Comparison of ENCODE assay signal across 9 mouse cellular contexts in genomic region chr19:3668551-3668950, GRCm38 (mm10). TPM values are rescaled to one million over a fixed set of nuclear protein-coding genes. Genes with fewer than 3 reads are reported as not detected.
DNase-seq lines count a peak whose midpoint lies in the region; ATAC-seq and TF ChIP-seq lines count a peak whose summit lies in the region.
"Had no signal": no experiment of that assay in that cellular context is flagged by ENCODE, and none has a peak within 500 bp of the region (broad histone marks: within the 10 kb centered on the region; RNA-seq: fewer than 3 reads in every experiment).

No protein-coding gene starts in this region.

- no peak for ATAC-seq in heart, embryonic 11.5 days (replicated peaks; ENCODE audit: insufficient number of reproducible peaks, low FRiP score, low TSS enrichment)
- ATAC-seq in lung, embryonic 14.5 days (ENCODE audit: insufficient read depth), result no peak
- no peak; the same call in 1 of the 2 replicates for ATAC-seq in intestine, embryonic 15.5 days
- ATAC-seq in stomach, embryonic 14.5 days (ENCODE audit: insufficient number of reproducible peaks, insufficient read depth, low FRiP score, low read depth), result no peak

- DNase-seq in heart, adult 8-10 months (ENCODE audit: low spot score), result no peak
- no peak for DNase-seq in lung, embryonic 14.5 days
- no peak for DNase-seq in lung, postnatal 14 days
- DNase-seq in left cerebral cortex, postnatal 25 days (ENCODE audit: low spot score in 2 of 2), result no peak
- no peak for DNase-seq in layer of hippocampus, postnatal 10 days (ENCODE audit: low spot score in 2 of 2)

- H3K4me3 ChIP-seq in heart, embryonic 11.5 days (ENCODE audit: low read depth, low read length), result no peak overlapping the region
- H3K4me3 ChIP-seq in lung, embryonic 14.5 days (ENCODE audit: low read depth, low read length), result no peak overlapping the region
- H3K4me3 ChIP-seq in intestine, embryonic 15.5 days (replicated peaks), result no peak overlapping the region
- no peak overlapping the region for H3K4me3 ChIP-seq in stomach, embryonic 14.5 days (ENCODE audit: low read depth, low read length)

- H3K9ac ChIP-seq in heart, embryonic 11.5 days (ENCODE audit: low read depth, low read length), result 0 out of 2 replicates have a peak overlapping the region, but pooled peaks have one; percentile 16
- H3K9ac ChIP-seq in lung, embryonic 14.5 days, result no peak overlapping the region
- H3K9ac ChIP-seq in intestine, embryonic 15.5 days, result no peak overlapping the region
- no peak overlapping the region for H3K9ac ChIP-seq in stomach, embryonic 14.5 days (replicated peaks; ENCODE audit: low read depth, low read length)

- intact Hi-C loops in left cerebral cortex, postnatal 25 days (cut with DNase I), result no loop called here

- no peaks in the 10 kb centered on the region for H3K9me3 ChIP-seq in heart, embryonic 11.5 days (replicated peaks; ENCODE audit: control insufficient read depth, low read length)
- H3K9me3 ChIP-seq in lung, embryonic 14.5 days (ENCODE audit: low read depth, low read length), result peaks cover 4% of the 10 kb centered on the region; the same call in 1 of the 2 replicates
- H3K9me3 ChIP-seq in intestine, embryonic 15.5 days, result no peaks in the 10 kb centered on the region
- H3K9me3 ChIP-seq in stomach, embryonic 14.5 days (ENCODE audit: control insufficient read depth, low read depth, low read length), result no peaks in the 10 kb centered on the region

- H3K27ac ChIP-seq in heart, embryonic 11.5 days (ENCODE audit: low read depth, low read length), result peak overlapping the region; percentile 73
- H3K27ac ChIP-seq in lung, embryonic 14.5 days (ENCODE audit: low read depth), result peak overlapping the region; percentile 63; the same call in 1 of the 2 replicates
- H3K27ac ChIP-seq in intestine, embryonic 15.5 days, result peak overlapping the region; percentile 42; the same call in 1 of the 2 replicates
- peak overlapping the region; percentile 34; the same call in 1 of the 2 replicates for H3K27ac ChIP-seq in stomach, embryonic 14.5 days (ENCODE audit: low read length)
- H3K27ac ChIP-seq: macrophage had no signal

- peaks cover 36% of the 10 kb centered on the region for H3K4me1 ChIP-seq in heart, embryonic 11.5 days (ENCODE audit: control insufficient read depth, insufficient read depth, low read length)
- peaks cover 25% of the 10 kb centered on the region for H3K4me1 ChIP-seq in lung, embryonic 14.5 days (ENCODE audit: insufficient read depth)
- peaks cover 43% of the 10 kb centered on the region for H3K4me1 ChIP-seq in intestine, embryonic 15.5 days (replicated peaks)
- peaks cover 19% of the 10 kb centered on the region; the same call in 1 of the 2 replicates for H3K4me1 ChIP-seq in stomach, embryonic 14.5 days (ENCODE audit: control insufficient read depth, insufficient read depth, low read length)

- 81% methylated on average over 10 of the region's 10 CpGs for WGBS in heart, embryonic 11.5 days (ENCODE audit: insufficient replicate concordance)
- WGBS in lung, embryonic 14.5 days, result 71% methylated on average over 10 of the region's 10 CpGs
- WGBS in intestine, embryonic 15.5 days, result 79% methylated on average over 10 of the region's 10 CpGs
- WGBS in stomach, embryonic 14.5 days, result 77% methylated on average over 10 of the region's 10 CpGs

- TF ChIP-seq CTCF in lung, embryonic 14.5 days (IDR thresholded peaks at IDR 0.05; ENCODE audit: low read depth), result no peak

- peaks cover 4% of the 10 kb centered on the region; the same call in 1 of the 2 replicates for H3K36me3 ChIP-seq in heart, embryonic 11.5 days (ENCODE audit: control insufficient read depth, insufficient read depth, low read length)
- H3K36me3 ChIP-seq in lung, embryonic 14.5 days (ENCODE audit: insufficient read depth), result peaks cover 16% of the 10 kb centered on the region; the same call in 1 of the 2 replicates
- peaks cover 3% of the 10 kb centered on the region; the same call in 1 of the 2 replicates for H3K36me3 ChIP-seq in intestine, embryonic 15.5 days
- no peaks in the 10 kb centered on the region for H3K36me3 ChIP-seq in stomach, embryonic 14.5 days (ENCODE audit: control insufficient read depth, insufficient read depth, low read length)

- H3K4me2 ChIP-seq in heart, embryonic 11.5 days, result no peak overlapping the region
- peak overlapping the region; percentile 20; the same call in 1 of the 2 replicates for H3K4me2 ChIP-seq in lung, embryonic 14.5 days
- H3K4me2 ChIP-seq in intestine, embryonic 15.5 days (replicated peaks), result no peak overlapping the region
- H3K4me2 ChIP-seq in stomach, embryonic 14.5 days (replicated peaks; ENCODE audit: low read depth, low read length), result no peak overlapping the region

- H3K27me3 ChIP-seq in heart, embryonic 11.5 days (ENCODE audit: control insufficient read depth, insufficient read depth, low read length), result no peaks in the 10 kb centered on the region
- H3K27me3 ChIP-seq in lung, embryonic 14.5 days (ENCODE audit: insufficient read depth, low read length), result no peaks in the 10 kb centered on the region
- H3K27me3 ChIP-seq in intestine, embryonic 15.5 days (replicated peaks), result no peaks in the 10 kb centered on the region
- no peaks in the 10 kb centered on the region for H3K27me3 ChIP-seq in stomach, embryonic 14.5 days (ENCODE audit: control insufficient read depth, insufficient read depth, low read length)

RNA-seq across cellular contexts. Expression of gene Lrp5, which starts 17.8 kb away (rescaled TPM):
- 4.6 and 5.3 TPM in 2 replicates for polyA plus RNA-seq in heart, embryonic 11.5 days (2014; fragmentation: Nextera tagmentation; extraction: Ambion mirVana)
- 10 to 100 TPM; 48.9 to 52.9 (median 50.7) TPM for total RNA-seq in heart, adult 8-10 months (2022)
- polyA plus RNA-seq in lung, embryonic 14.5 days (2014; fragmentation: Nextera tagmentation; extraction: Ambion mirVana), result 9.3 and 11.4 TPM in 2 replicates
- polyA plus RNA-seq in intestine, embryonic 15.5 days (2015; fragmentation: Nextera tagmentation; extraction: Ambion mirVana), result 5.2 and 5.4 TPM in 2 replicates
- 10.3 and 11.3 TPM in 2 replicates for polyA plus RNA-seq in stomach, embryonic 14.5 days (2014; fragmentation: Nextera tagmentation; extraction: Ambion mirVana)
- 10 to 100 TPM in 1 of 2 experiments, 1 to 10 TPM in 1; 9.1 to 10.0 TPM for total RNA-seq in left cerebral cortex, postnatal 25 days (2021)
- total RNA-seq in layer of hippocampus, postnatal 10 days (2021), result 10 to 100 TPM; 13.3 to 14.3 TPM

RNA-seq across cellular contexts. Expression of gene 1810055G02Rik, which starts 39.5 kb away (rescaled TPM):
- 30.3 and 33.6 TPM in 2 replicates for polyA plus RNA-seq in heart, embryonic 11.5 days (2014; fragmentation: Nextera tagmentation; extraction: Ambion mirVana)
- 1 to 10 TPM; 5.5 to 8.2 (median 6.5) TPM for total RNA-seq in heart, adult 8-10 months (2022)
- polyA plus RNA-seq in lung, embryonic 14.5 days (2014; fragmentation: Nextera tagmentation; extraction: Ambion mirVana), result 40.3 and 40.9 TPM in 2 replicates
- 39.9 and 41.9 TPM in 2 replicates for polyA plus RNA-seq in intestine, embryonic 15.5 days (2015; fragmentation: Nextera tagmentation; extraction: Ambion mirVana)
- polyA plus RNA-seq in stomach, embryonic 14.5 days (2014; fragmentation: Nextera tagmentation; extraction: Ambion mirVana), result 37.4 and 44.3 TPM in 2 replicates
- 10 to 100 TPM; 35.1 TPM for total RNA-seq in left cerebral cortex, postnatal 25 days (2021)
- total RNA-seq in layer of hippocampus, postnatal 10 days (2021), result 10 to 100 TPM; 25.4 to 39.3 TPM
